Mouse (Mus musculus): ENCODE measurements at regions not wholly inside any gene's neighbourhood (a gene's known extent, or its start where the extent isn't known, plus 50 kb on each side); places are given as distances from the start of the nearest gene placed in this dataset.

DNA sequence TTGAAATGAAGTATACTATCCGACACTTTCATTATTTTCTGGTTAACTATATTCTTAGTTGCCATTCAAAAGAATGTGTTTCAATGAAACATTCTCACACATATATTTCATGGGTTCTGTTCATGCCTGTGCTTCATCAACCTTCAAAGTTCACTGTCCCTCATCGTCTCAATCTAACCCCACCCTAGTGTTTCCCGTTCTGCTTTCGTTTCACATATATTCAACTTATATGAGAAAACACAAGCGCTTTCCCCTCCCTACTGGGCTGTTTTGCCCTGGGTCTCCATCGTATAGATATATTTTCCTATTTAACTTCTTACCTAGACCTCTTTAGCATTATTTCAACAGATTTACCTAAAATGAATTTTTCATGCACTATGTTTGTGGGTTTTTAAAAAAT lies 458.3 kb upstream of the Mef2c start:
- Histone ChIP-seq H3K4me3 (replicated peaks) (no peak overlapping the region), H3K9me3 (replicated peaks) (no peaks in the 10 kb centered on the region), H3K27me3 (no peaks in the 10 kb centered on the region), H3K27ac (no peak overlapping the region), H3K9ac (no peak overlapping the region), H3K4me1 (no peaks in the 10 kb centered on the region), H3K36me3 (no peaks in the 10 kb centered on the region), H3K4me2 (no peak overlapping the region)
- ATAC-seq (replicated peaks; ENCODE audit: low FRiP score), result no peak
- 86% methylated on average over 6 of the region's 6 CpGs for whole genome bisulfite sequencing

DNA sequence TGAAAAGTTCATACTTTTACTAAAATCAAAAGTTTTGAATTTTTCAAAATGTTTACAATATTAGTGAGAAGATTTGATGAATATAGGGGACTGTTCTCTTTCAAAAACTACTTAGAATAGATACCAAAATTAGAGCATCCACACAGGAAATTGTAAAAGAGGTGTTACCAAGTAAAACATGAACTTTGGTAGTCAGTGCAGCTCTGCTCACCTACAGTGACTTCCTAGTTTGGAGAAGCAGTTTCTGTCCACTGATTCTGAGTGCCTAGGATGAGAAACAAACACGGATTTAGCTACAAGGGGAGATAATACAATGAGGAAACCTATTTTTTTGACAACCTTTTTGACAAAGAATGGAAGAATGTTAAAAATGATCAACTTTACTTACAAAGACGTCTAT lies 457.9 kb upstream of the Mef2c start:
- no peaks in the 10 kb centered on the region for H3K4me1 ChIP-seq
- H3K36me3 ChIP-seq, result no peaks in the 10 kb centered on the region
- H3K4me3 ChIP-seq (replicated peaks), result no peak overlapping the region
- H3K9ac ChIP-seq, result no peak overlapping the region
- no peak for ATAC-seq (replicated peaks; ENCODE audit: low FRiP score)
- H3K27ac ChIP-seq, result no peak overlapping the region
- H3K4me2 ChIP-seq, result no peak overlapping the region
- no peaks in the 10 kb centered on the region for H3K9me3 ChIP-seq (replicated peaks)
- no peaks in the 10 kb centered on the region for H3K27me3 ChIP-seq
- WGBS, result 77% methylated on average over 2 of the region's 2 CpGs

- H3K4me1 ChIP-seq, result no peaks in the 10 kb centered on the region
- no peak overlapping the region for H3K27ac ChIP-seq
- no peaks in the 10 kb centered on the region for H3K36me3 ChIP-seq
- no peak for ATAC-seq (replicated peaks; ENCODE audit: low FRiP score)
- no peak overlapping the region for H3K4me2 ChIP-seq
- H3K27me3 ChIP-seq, result no peaks in the 10 kb centered on the region
- no peaks in the 10 kb centered on the region for H3K9me3 ChIP-seq (replicated peaks)
- 37% methylated on average over 4 of the region's 4 CpGs for WGBS
- H3K9ac ChIP-seq, result no peak overlapping the region
- H3K4me3 ChIP-seq (replicated peaks), result no peak overlapping the region
Measured at GRCm38 (mm10) chr13:83046571-83047123, 457.2 kb upstream of the Mef2c start.

GRCm38 (mm10) chr13:83055865-83056264 lies 448.0 kb upstream of the Mef2c start:
- no peak overlapping the region for H3K9ac ChIP-seq
- WGBS, result 51% methylated on average over 2 of the region's 2 CpGs
- H3K27ac ChIP-seq, result no peak overlapping the region
- no peak overlapping the region for H3K4me3 ChIP-seq (replicated peaks)
- ATAC-seq (replicated peaks; ENCODE audit: low FRiP score), result no peak
- H3K4me1 ChIP-seq, result no peaks in the 10 kb centered on the region
- H3K27me3 ChIP-seq, result no peaks in the 10 kb centered on the region
- H3K36me3 ChIP-seq, result no peaks in the 10 kb centered on the region
- no peak overlapping the region for H3K4me2 ChIP-seq
- no peaks in the 10 kb centered on the region for H3K9me3 ChIP-seq (replicated peaks)

- ATAC-seq (replicated peaks; ENCODE audit: low FRiP score), result no peak
- no peaks in the 10 kb centered on the region for H3K9me3 ChIP-seq (replicated peaks)
Measured at GRCm38 (mm10) chr13:83056415-83056814, 447.4 kb upstream of the Mef2c start.

GRCm38 (mm10) chr13:83064727-83065126 lies 439.1 kb upstream of the Mef2c start:
- Histone ChIP-seq H3K36me3 (no peaks in the 10 kb centered on the region), H3K4me2 (no peak overlapping the region), H3K4me3 (replicated peaks) (no peak overlapping the region), H3K9ac (no peak overlapping the region), H3K27me3 (no peaks in the 10 kb centered on the region), H3K4me1 (no peaks in the 10 kb centered on the region), H3K9me3 (replicated peaks) (no peaks in the 10 kb centered on the region), H3K27ac (no peak overlapping the region)
- WGBS, result 74% methylated on average over 5 of the region's 5 CpGs
- ATAC-seq (replicated peaks; ENCODE audit: low FRiP score), result no peak

More at GRCm38 (mm10) chr13:83056415-83056814, 447.4 kb upstream of the Mef2c start:
- Histone ChIP-seq H3K27me3 (no peaks in the 10 kb centered on the region), H3K27ac (no peak overlapping the region), H3K4me2 (no peak overlapping the region), H3K36me3 (no peaks in the 10 kb centered on the region), H3K4me3 (replicated peaks) (no peak overlapping the region), H3K4me1 (no peaks in the 10 kb centered on the region), H3K9ac (no peak overlapping the region)
- 87% methylated on average over 2 of the region's 2 CpGs for WGBS

- no peak overlapping the region for H3K4me3 ChIP-seq (replicated peaks)
- H3K9ac ChIP-seq, result no peak overlapping the region
- no peaks in the 10 kb centered on the region for H3K4me1 ChIP-seq
- 89% methylated on average over 3 of the region's 3 CpGs for WGBS
- H3K27ac ChIP-seq, result no peak overlapping the region
- no peaks in the 10 kb centered on the region for H3K27me3 ChIP-seq
- no peak for ATAC-seq (replicated peaks; ENCODE audit: low FRiP score)
- no peaks in the 10 kb centered on the region for H3K36me3 ChIP-seq
- no peak overlapping the region for H3K4me2 ChIP-seq
- H3K9me3 ChIP-seq (replicated peaks), result no peaks in the 10 kb centered on the region
Measured at GRCm38 (mm10) chr13:83065201-83065600, 438.6 kb upstream of the Mef2c start.

DNA sequence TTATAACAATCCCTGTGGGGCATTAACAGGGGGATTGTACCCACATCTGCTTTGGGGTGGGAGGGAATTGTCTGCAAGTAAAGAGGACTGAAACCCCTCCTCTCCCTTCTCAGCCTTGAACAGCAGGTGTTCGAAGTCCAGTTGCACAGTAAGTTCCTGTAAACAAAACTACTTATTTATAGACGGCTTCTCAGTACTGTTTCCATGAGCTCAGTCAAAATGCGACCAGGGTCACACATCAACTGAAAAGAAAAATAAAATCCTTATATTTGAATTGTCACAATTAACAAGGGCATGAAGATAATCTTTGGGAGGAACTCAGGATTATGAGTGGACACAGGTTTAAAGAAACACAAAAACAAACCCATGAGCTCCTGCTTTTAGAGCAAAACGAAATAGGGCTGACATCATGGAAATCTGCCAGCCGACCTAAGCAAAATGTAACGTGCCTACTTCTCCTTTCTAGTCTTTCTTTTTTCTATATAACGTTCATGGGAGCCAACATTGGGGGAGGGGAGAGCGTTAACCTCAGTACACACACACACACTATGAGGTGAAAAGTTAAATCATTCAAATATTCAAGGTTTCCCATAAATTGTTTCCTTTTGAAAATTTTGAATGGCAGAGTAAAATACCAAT lies 437.6 kb upstream of the Mef2c start:
- H3K27me3 ChIP-seq, result no peaks in the 10 kb centered on the region
- 60% methylated on average over 8 of the region's 8 CpGs for WGBS
- H3K36me3 ChIP-seq, result no peaks in the 10 kb centered on the region
- H3K27ac ChIP-seq, result no peak overlapping the region
- no peaks in the 10 kb centered on the region for H3K9me3 ChIP-seq (replicated peaks)
- ATAC-seq (replicated peaks; ENCODE audit: low FRiP score), result no peak; the same call in 1 of the 2 replicates
- H3K4me3 ChIP-seq (replicated peaks), result no peak overlapping the region
- no peak overlapping the region for H3K9ac ChIP-seq
- H3K4me2 ChIP-seq, result no peak overlapping the region
- H3K4me1 ChIP-seq, result no peaks in the 10 kb centered on the region

DNA sequence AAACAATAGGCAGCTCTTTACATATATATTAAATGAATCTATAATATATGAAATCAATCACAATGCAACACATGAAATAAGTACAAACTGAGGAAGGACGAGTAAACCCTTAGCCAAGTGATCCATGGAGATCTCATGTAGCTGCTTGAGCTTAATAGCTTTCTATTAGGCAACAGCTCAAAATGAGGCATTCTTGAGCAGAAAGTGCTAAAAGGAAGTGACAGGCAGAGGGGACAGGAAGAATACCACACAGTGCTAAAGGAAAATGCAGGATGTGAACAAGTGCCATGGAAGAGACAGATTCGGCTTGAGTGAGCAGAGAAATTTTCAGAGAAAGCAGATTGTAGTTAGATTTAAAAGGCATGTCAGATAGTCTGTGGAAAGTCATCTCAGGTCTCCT lies 436.3 kb upstream of the Mef2c start:
- ATAC-seq (replicated peaks; ENCODE audit: low FRiP score), result no peak

GRCm38 (mm10) chr13:83068588-83068987 lies 435.2 kb upstream of the Mef2c start:
- Histone ChIP-seq H3K27ac (no peak overlapping the region), H3K36me3 (no peaks in the 10 kb centered on the region), H3K4me3 (replicated peaks) (no peak overlapping the region), H3K4me2 (no peak overlapping the region), H3K9me3 (replicated peaks) (no peaks in the 10 kb centered on the region), H3K4me1 (no peaks in the 10 kb centered on the region), H3K27me3 (no peaks in the 10 kb centered on the region), H3K9ac (no peak overlapping the region)
- WGBS, result 80% methylated on average over 1 of the region's 1 CpGs
- ATAC-seq (replicated peaks; ENCODE audit: low FRiP score), result no peak

More for the DNA sequence above, 436.3 kb upstream of the Mef2c start:
- Histone ChIP-seq H3K4me3 (replicated peaks) (no peak overlapping the region), H3K36me3 (no peaks in the 10 kb centered on the region), H3K9me3 (replicated peaks) (no peaks in the 10 kb centered on the region), H3K4me2 (no peak overlapping the region), H3K27me3 (no peaks in the 10 kb centered on the region), H3K9ac (no peak overlapping the region), H3K27ac (no peak overlapping the region), H3K4me1 (no peaks in the 10 kb centered on the region)
- 70% methylated on average over 2 of the region's 2 CpGs for WGBS

DNA sequence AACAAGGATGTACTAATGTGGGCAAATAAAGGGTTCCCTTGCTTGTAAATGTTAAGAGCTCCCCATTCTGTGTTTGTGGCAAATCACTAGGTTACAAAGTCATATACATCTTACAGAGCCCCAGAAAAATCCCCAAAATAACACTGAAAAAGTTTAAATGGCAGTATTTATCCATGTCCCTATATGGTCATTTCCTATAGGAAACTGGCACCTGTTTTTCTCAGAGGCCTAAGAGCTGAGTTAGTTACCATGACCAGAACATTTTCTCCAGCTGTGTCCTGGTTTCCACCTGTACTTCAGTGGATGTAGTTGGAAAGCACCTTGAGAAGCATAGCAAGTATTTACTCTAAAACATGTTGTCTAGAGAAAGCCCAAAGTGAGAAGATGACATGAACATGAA lies 434.5 kb upstream of the Mef2c start:
- H3K9me3 ChIP-seq (replicated peaks), result no peaks in the 10 kb centered on the region
- no peak for ATAC-seq (replicated peaks; ENCODE audit: low FRiP score)

GRCm38 (mm10) chr13:83072073-83072472 lies 431.8 kb upstream of the Mef2c start:
- H3K36me3 ChIP-seq, result no peaks in the 10 kb centered on the region
- H3K4me2 ChIP-seq, result no peak overlapping the region
- no peaks in the 10 kb centered on the region for H3K27me3 ChIP-seq
- H3K4me3 ChIP-seq (replicated peaks), result no peak overlapping the region
- H3K9me3 ChIP-seq (replicated peaks), result no peaks in the 10 kb centered on the region
- H3K9ac ChIP-seq, result no peak overlapping the region
- no peak overlapping the region for H3K27ac ChIP-seq
- ATAC-seq (replicated peaks; ENCODE audit: low FRiP score), result no peak
- WGBS, result 50% methylated on average over 3 of the region's 3 CpGs
- no peaks in the 10 kb centered on the region for H3K4me1 ChIP-seq

More for the DNA sequence above, 434.5 kb upstream of the Mef2c start:
- Histone ChIP-seq H3K27me3 (no peaks in the 10 kb centered on the region), H3K27ac (no peak overlapping the region), H3K4me2 (no peak overlapping the region), H3K4me1 (no peaks in the 10 kb centered on the region), H3K9ac (no peak overlapping the region), H3K36me3 (no peaks in the 10 kb centered on the region), H3K4me3 (replicated peaks) (no peak overlapping the region)
